Mouse (Mus musculus) adrenal gland, postnatal 14 days (tissue): ENCODE results near the gene Npm3. TPM values are rescaled to one million over a fixed set of nuclear protein-coding genes. Genes with fewer than 3 reads are reported as not detected.

ENCODE experiments used
- DNase-seq: peaks from one replicate; pipeline ENCODE4 v3.0.0; 2021; ENCODE audit warnings: mixed read lengths
- total RNA-seq: library from RNA; stranded (reverse); gene quantifications from 2 replicates; pipeline ENCODE4 v1.2.3, GENCODE M21; 2021

The Npm3 gene
- total RNA-seq, 1 experiment from 2014 or later, result 27.1 TPM

- no peak for DNase-seq
These were observed 15.2 kb downstream of the Npm3 start for GRCm38 (mm10) chr19:45734191-45734590.

- no peak for DNase-seq
These were observed 15.8 kb downstream of the Npm3 start for GRCm38 (mm10) chr19:45733564-45733963.

- no peak for DNase-seq
These were observed 17.7 kb downstream of the Npm3 start for GRCm38 (mm10) chr19:45731658-45732057.

GRCm38 (mm10) chr19:45730042-45730441 is 19.3 kb downstream of the Npm3 start:
- DNase-seq, result no peak

GRCm38 (mm10) chr19:45727231-45727630 is 22.2 kb downstream of the Npm3 start:
- no peak for DNase-seq

GRCm38 (mm10) chr19:45725677-45726277 is 23.6 kb downstream of the Npm3 start:
- DNase-seq, result no peak

GRCm38 (mm10) chr19:45722188-45722587 is 27.2 kb downstream of the Npm3 start:
- DNase-seq, result no peak

GRCm38 (mm10) chr19:45718286-45718685 is 31.1 kb downstream of the Npm3 start:
- DNase-seq, result no peak

GRCm38 (mm10) chr19:45717493-45718220 is 31.7 kb downstream of the Npm3 start:
- DNase-seq, result peak; percentile 75

GRCm38 (mm10) chr19:45708704-45709103 is 40.7 kb downstream of the Npm3 start:
- DNase-seq, result no peak

Other genes with a start within 250 kb of the Npm3 start
- gene Poll, start 189.1 kb downstream of the Npm3 start, total RNA-seq, result 9.3 and 11.3 TPM in 2 replicates
- 21.1 and 22.6 TPM in 2 replicates for gene Gm17018, start 189.0 kb downstream of the Npm3 start, total RNA-seq
- gene Fbxw4, start 89.3 kb downstream of the Npm3 start, total RNA-seq, result 29.5 and 31.8 TPM in 2 replicates
- not detected in 2 replicates for gene Fgf8, start 6.7 kb downstream of the Npm3 start, total RNA-seq
- gene Mgea5, start 34.2 kb upstream of the Npm3 start, total RNA-seq, result 71.8 and 76.5 TPM in 2 replicates
- gene Kcnip2, start 66.5 kb upstream of the Npm3 start, total RNA-seq, result 0.19 and 0.38 TPM in 2 replicates
- 15.3 and 17.0 TPM in 2 replicates for gene Armh3, start 248.9 kb upstream of the Npm3 start, total RNA-seq